Mouse (Mus musculus) midbrain, embryonic 15.5 days (tissue): Measurements from ENCODE around the gene Kremen1. TPM values are rescaled to one million over a fixed set of nuclear protein-coding genes. Genes with fewer than 3 reads are reported as not detected.

Source experiments
- ATAC-seq: fragments of 200-750 bp; cut with Nextera tagmentation; replicated peaks from 2 replicates; pipeline ENCODE4 v1.8.0; 2017; ENCODE audit warnings: moderate TSS enrichment
- H3K27ac ChIP-seq: fragments of 300-500 bp; sonication (generic); 2 replicates; pipeline ENCODE4 v1.5.1; 2015; ENCODE audit warnings: mild to moderate bottlenecking, inconsistent platforms
- H3K27me3 ChIP-seq: fragments of 300-500 bp; sonication (generic); replicated peaks from 2 replicates; pipeline ENCODE4 v1.6.1; 2015; ENCODE audit warnings: inconsistent platforms
- H3K36me3 ChIP-seq: fragments of 300-500 bp; sonication (generic); replicated peaks from 2 replicates; pipeline ENCODE4 v1.6.1; 2015; ENCODE audit warnings: inconsistent platforms
- H3K4me1 ChIP-seq: fragments of 300-500 bp; sonication (generic); 2 replicates; pipeline ENCODE4 v1.6.1; 2015; ENCODE audit warnings: inconsistent platforms
- H3K4me2 ChIP-seq: fragments of 300-500 bp; sonication (generic); 2 replicates; pipeline ENCODE4 v1.6.1; 2015; ENCODE audit warnings: inconsistent platforms, mild to moderate bottlenecking, moderate library complexity
- H3K4me3 ChIP-seq: fragments of 300-500 bp; sonication (generic); 2 replicates; pipeline ENCODE4 v1.5.1; 2015; ENCODE audit warnings: mild to moderate bottlenecking, inconsistent platforms
- H3K9ac ChIP-seq: fragments of 300-500 bp; sonication (generic); 2 replicates; pipeline ENCODE4 v1.6.1; 2015; ENCODE audit warnings: mild to moderate bottlenecking, inconsistent platforms
- H3K9me3 ChIP-seq: fragments of 300-500 bp; sonication (generic); 2 replicates; pipeline ENCODE4 v1.6.1; 2016; ENCODE audit warnings: inconsistent platforms
- WGBS: fragments of 180-500 bp; shearing (Covaris S2); methylation state at CpG from one replicate; pipeline ENCODE4 v1.1.7; 2015; ENCODE audit warnings: mixed read lengths; 5-methylcytosine and 5-hydroxymethylcytosine counted together
- polyA plus RNA-seq: library from polyadenylated mRNA; unstranded; fragments of >200 nt; fragmentation: Nextera tagmentation; extraction: Ambion mirVana; gene quantifications from 2 replicates; pipeline ENCODE4 v1.2.1, GENCODE M21; 2015

Gene Kremen1
- polyA plus RNA-seq, 1 experiment from 2014 or later: 5.2 TPM

GRCm38 (mm10) chr11:5199879-5200278, 61.5 kb downstream of the Kremen1 start:
- ATAC-seq: no peak
- no peaks in the 10 kb centered on the region for H3K27me3 ChIP-seq
- H3K4me1 ChIP-seq: no peaks in the 10 kb centered on the region
- WGBS: 96% methylated on average over 2 of the region's 2 CpGs
- H3K4me2 ChIP-seq: no peak overlapping the region
- no peak overlapping the region for H3K27ac ChIP-seq
- H3K4me3 ChIP-seq: no peak overlapping the region
- H3K36me3 ChIP-seq: no peaks in the 10 kb centered on the region
- no peak overlapping the region for H3K9ac ChIP-seq
- H3K9me3 ChIP-seq: no peaks in the 10 kb centered on the region

DNA sequence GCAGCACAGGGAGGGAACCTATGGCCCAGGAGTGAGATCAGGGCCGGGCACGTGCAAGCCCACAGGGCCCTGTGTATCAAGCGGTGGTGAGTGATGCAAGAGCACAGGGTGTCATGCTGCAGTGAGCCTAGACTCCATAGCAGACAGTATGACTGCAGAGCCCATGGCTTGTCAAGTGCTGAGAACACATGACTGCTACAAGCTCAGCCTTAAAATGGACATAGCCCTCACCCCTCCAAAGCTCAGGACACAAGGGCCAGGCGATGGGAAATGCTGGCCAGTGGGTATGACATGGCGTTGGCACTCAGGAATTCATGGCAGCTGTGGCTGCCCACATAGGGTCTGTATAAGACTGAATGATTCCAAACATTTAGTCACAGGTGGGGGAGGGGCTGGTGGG, 64.3 kb downstream of the Kremen1 start:
- H3K36me3 ChIP-seq: no peaks in the 10 kb centered on the region
- no peak overlapping the region for H3K9ac ChIP-seq
- ATAC-seq: no peak
- H3K27me3 ChIP-seq: no peaks in the 10 kb centered on the region
- H3K4me2 ChIP-seq: no peak overlapping the region
- H3K9me3 ChIP-seq: no peaks in the 10 kb centered on the region
- no peak overlapping the region for H3K27ac ChIP-seq
- H3K4me3 ChIP-seq: no peak overlapping the region
- WGBS: 82% methylated on average over 5 of the region's 5 CpGs
- H3K4me1 ChIP-seq: no peaks in the 10 kb centered on the region

- ATAC-seq: no peak
- Histone ChIP-seq H3K4me2 (no peak overlapping the region), H3K4me1 (no peaks in the 10 kb centered on the region), H3K9me3 (no peaks in the 10 kb centered on the region), H3K4me3 (no peak overlapping the region), H3K27me3 (no peaks in the 10 kb centered on the region), H3K36me3 (no peaks in the 10 kb centered on the region), H3K27ac (no peak overlapping the region), H3K9ac (no peak overlapping the region)
- WGBS: 52% methylated on average over 7 of the region's 7 CpGs
Measured at GRCm38 (mm10) chr11:5196583-5196982, 64.8 kb downstream of the Kremen1 start.

- no peaks in the 10 kb centered on the region for H3K36me3 ChIP-seq
Measured at GRCm38 (mm10) chr11:5193576-5193881, 67.8 kb downstream of the Kremen1 start.

GRCm38 (mm10) chr11:5192840-5193575, 68.3 kb downstream of the Kremen1 start:
- Histone ChIP-seq H3K9ac (no peak overlapping the region), H3K36me3 (no peaks in the 10 kb centered on the region), H3K4me3 (no peak overlapping the region), H3K27ac (no peak overlapping the region), H3K9me3 (no peaks in the 10 kb centered on the region), H3K4me2 (no peak overlapping the region), H3K27me3 (no peaks in the 10 kb centered on the region), H3K4me1 (no peaks in the 10 kb centered on the region)
- ATAC-seq: no peak
- 82% methylated on average over 8 of the region's 8 CpGs for WGBS

More at GRCm38 (mm10) chr11:5193576-5193881, 67.8 kb downstream of the Kremen1 start:
- WGBS: 65% methylated on average over 1 of the region's 1 CpGs
- Histone ChIP-seq H3K4me3 (no peak overlapping the region), H3K9me3 (no peaks in the 10 kb centered on the region), H3K27me3 (no peaks in the 10 kb centered on the region), H3K4me2 (no peak overlapping the region), H3K4me1 (no peaks in the 10 kb centered on the region), H3K27ac (no peak overlapping the region), H3K9ac (no peak overlapping the region)
- ATAC-seq: no peak

DNA sequence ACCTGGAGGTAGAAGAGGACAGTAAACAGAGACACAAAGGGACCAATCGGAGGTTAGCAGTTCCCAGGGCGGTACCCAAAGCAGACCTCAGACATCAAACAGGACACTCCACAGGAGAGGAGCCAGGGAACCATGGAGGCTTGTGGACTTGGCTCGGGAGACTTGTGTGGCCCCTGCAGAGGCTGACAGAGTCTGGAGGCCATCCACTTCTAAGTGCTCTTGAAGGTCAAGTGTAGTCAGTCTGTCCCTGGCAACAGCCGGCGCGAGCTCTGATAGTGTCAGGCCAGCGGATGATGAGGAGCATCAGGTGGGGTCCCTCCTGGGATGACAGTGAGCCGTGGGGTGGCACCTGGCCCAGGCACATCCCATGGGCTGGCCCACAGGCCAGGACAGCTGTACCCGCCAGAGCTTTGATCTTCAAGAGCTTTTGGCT, 69.3 kb downstream of the Kremen1 start:
- Histone ChIP-seq H3K4me1 (no peaks in the 10 kb centered on the region), H3K4me2 (no peak overlapping the region), H3K4me3 (no peak overlapping the region), H3K27ac (no peak overlapping the region), H3K27me3 (no peaks in the 10 kb centered on the region), H3K36me3 (no peaks in the 10 kb centered on the region), H3K9ac (no peak overlapping the region), H3K9me3 (no peaks in the 10 kb centered on the region)
- ATAC-seq: no peak
- WGBS: 63% methylated on average over 9 of the region's 9 CpGs

DNA sequence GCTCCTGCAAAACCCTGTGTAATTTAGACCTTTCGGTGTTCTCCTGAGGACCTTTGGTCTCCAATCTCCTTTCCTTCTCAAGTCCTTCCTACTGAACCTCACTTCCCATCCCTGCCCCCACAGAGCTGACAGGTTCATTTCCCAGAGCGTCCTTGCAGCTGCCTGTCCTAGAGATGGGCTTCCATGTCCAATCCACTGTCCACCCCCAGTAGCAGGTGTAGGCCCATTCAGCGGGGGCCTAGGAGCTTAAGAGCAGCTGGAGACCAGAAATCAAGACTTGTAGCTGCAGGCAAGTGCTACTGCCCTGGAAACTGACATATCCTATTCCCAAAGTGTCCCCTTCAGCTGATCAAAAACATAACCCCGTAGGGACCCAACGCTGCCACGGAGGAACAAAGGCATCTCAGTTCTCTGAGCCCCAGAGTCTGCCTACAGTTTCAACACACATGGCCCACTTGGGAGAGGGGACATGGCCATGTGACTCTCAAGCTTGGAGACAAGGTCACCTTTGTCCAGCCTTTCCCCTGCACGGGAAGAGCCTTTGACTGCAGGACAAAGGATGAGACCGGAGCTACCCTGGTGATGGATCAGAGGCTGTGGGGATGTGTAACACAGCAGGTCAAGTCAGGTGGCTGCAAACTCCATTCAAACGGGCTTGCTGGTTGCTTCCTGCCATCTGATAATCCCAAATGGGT, 72.0 kb downstream of the Kremen1 start:
- 0 out of 2 replicates have a peak, but pooled peaks have one; percentile 22 for ATAC-seq
- no peak overlapping the region for H3K9ac ChIP-seq
- no peak overlapping the region for H3K4me3 ChIP-seq
- H3K27me3 ChIP-seq: no peaks in the 10 kb centered on the region
- no peak overlapping the region for H3K4me2 ChIP-seq
- no peaks in the 10 kb centered on the region for H3K9me3 ChIP-seq
- H3K4me1 ChIP-seq: peaks cover under 1% of the 10 kb centered on the region; the same call in 1 of the 2 replicates
- no peak overlapping the region for H3K27ac ChIP-seq
- WGBS: 54% methylated on average over 9 of the region's 9 CpGs
- H3K36me3 ChIP-seq: no peaks in the 10 kb centered on the region

DNA sequence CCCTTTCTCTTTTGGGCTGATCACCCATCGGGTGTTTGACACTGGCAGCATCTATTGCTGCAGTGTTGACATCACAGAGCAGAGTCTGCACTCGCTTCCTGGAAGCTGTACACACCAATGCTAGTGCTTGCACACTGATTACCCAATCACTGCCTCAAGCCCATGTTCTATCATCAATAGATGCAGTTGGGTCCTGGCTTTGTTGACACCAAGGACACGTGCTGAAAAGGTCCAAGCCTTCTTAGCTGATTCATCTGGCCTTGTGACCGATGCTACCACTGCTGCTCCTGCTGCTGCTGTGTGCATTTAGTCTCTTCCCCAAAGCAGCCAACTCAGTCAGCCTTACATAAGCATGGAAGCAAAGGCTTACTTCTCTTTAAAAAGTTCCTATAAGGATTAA, 73.2 kb downstream of the Kremen1 start:
- H3K4me3 ChIP-seq: no peak overlapping the region
- H3K4me1 ChIP-seq: peaks cover 4% of the 10 kb centered on the region; the same call in 1 of the 2 replicates
- no peak overlapping the region for H3K27ac ChIP-seq
- H3K27me3 ChIP-seq: no peaks in the 10 kb centered on the region
- no peaks in the 10 kb centered on the region for H3K36me3 ChIP-seq
- H3K9ac ChIP-seq: no peak overlapping the region
- H3K4me2 ChIP-seq: no peak overlapping the region
- H3K9me3 ChIP-seq: no peaks in the 10 kb centered on the region
- 93% methylated on average over 4 of the region's 4 CpGs for WGBS
- no peak for ATAC-seq

- Histone ChIP-seq H3K27me3 (no peaks in the 10 kb centered on the region), H3K4me1 (peaks cover 4% of the 10 kb centered on the region; the same call in 1 of the 2 replicates), H3K9me3 (no peaks in the 10 kb centered on the region), H3K27ac (no peak overlapping the region), H3K9ac (no peak overlapping the region), H3K4me2 (no peak overlapping the region), H3K36me3 (no peaks in the 10 kb centered on the region), H3K4me3 (no peak overlapping the region)
- 63% methylated on average over 9 of the region's 9 CpGs for WGBS
- 0 out of 2 replicates have a peak, but pooled peaks have one; percentile 43 for ATAC-seq
Measured at GRCm38 (mm10) chr11:5184832-5185231, 76.5 kb downstream of the Kremen1 start.

DNA sequence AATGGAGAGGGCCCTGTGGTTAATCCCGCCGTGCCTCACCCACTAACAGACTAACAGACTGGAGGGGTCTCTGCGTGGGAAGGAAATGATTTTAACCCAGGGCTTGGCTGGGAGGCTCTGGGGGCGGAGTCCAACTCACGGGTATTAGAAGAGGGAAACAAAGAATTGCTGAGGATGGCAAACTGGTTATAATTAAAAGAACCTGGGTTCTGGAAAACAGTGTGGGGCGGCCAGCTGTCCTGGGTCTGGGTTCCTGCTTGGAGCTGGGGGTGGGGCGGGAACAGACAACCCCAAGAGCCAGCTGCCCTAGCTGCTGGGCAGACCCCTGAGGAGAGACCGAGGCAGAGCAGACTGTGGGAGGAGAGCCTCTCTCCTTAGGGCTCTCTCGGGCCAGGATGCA, 77.1 kb downstream of the Kremen1 start:
- 0 out of 2 replicates have a peak, but pooled peaks have one; percentile 59 for ATAC-seq
- H3K4me1 ChIP-seq: peaks cover 4% of the 10 kb centered on the region; the same call in 1 of the 2 replicates
- no peaks in the 10 kb centered on the region for H3K36me3 ChIP-seq
- 27% methylated on average over 9 of the region's 9 CpGs for WGBS
- no peak overlapping the region for H3K4me3 ChIP-seq
- H3K27ac ChIP-seq: no peak overlapping the region
- no peak overlapping the region for H3K4me2 ChIP-seq
- no peaks in the 10 kb centered on the region for H3K9me3 ChIP-seq
- H3K9ac ChIP-seq: no peak overlapping the region
- no peaks in the 10 kb centered on the region for H3K27me3 ChIP-seq

- H3K4me1 ChIP-seq: peaks cover 4% of the 10 kb centered on the region; the same call in 1 of the 2 replicates
- no peaks in the 10 kb centered on the region for H3K9me3 ChIP-seq
- no peak overlapping the region for H3K27ac ChIP-seq
- no peaks in the 10 kb centered on the region for H3K27me3 ChIP-seq
- ATAC-seq: no peak
- H3K4me2 ChIP-seq: no peak overlapping the region
- no peak overlapping the region for H3K4me3 ChIP-seq
- H3K36me3 ChIP-seq: no peaks in the 10 kb centered on the region
- no peak overlapping the region for H3K9ac ChIP-seq
- 65% methylated on average over 4 of the region's 4 CpGs for WGBS
Measured at GRCm38 (mm10) chr11:5182870-5183269, 78.5 kb downstream of the Kremen1 start.

DNA sequence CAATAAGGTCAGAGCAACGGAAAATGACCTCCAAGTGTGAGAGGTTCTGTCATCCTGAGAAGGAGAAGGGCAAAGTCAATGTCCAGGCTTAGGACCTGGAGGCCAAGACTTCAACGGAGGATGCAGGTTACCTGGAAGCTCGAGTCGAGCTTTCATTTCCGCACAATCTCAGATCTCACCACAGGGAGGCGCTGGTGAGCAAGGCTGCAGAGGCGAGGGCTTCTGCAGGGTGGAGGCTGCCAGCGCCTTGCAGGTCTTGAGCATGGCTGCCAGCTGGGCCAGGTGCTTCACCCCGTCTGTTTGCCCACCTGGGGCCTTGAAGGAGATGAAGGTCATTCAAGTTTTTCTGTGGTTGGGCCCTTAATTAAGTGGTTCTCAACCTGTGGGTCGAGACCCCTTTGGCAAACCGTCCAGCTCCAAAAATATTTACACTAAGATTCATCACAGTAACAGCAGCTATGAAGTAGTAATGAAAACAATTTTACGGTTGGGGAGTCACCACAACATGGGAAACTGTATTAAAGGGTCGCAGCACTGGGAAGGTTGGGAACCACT, 79.4 kb downstream of the Kremen1 start:
- H3K36me3 ChIP-seq: no peaks in the 10 kb centered on the region
- ATAC-seq: no peak

More for the DNA sequence above, 79.4 kb downstream of the Kremen1 start:
- H3K27me3 ChIP-seq: no peaks in the 10 kb centered on the region
- H3K27ac ChIP-seq: no peak overlapping the region
- H3K9me3 ChIP-seq: no peaks in the 10 kb centered on the region
- no peak overlapping the region for H3K4me2 ChIP-seq
- no peak overlapping the region for H3K4me3 ChIP-seq
- no peak overlapping the region for H3K9ac ChIP-seq
- peaks cover 4% of the 10 kb centered on the region; the same call in 1 of the 2 replicates for H3K4me1 ChIP-seq
- 23% methylated on average over 13 of the region's 13 CpGs for WGBS
